Mouse (Mus musculus): Measurements from ENCODE around the gene Ptrh1. TPM values are rescaled to one million over a fixed set of nuclear protein-coding genes. Genes with fewer than 3 reads are reported as not detected.

Gene Ptrh1
- polyA plus RNA-seq (2021; fragmentation: Nextera tagmentation): 7.0 and 7.9 TPM in 2 replicates
- long read RNA-seq, experiment 1, partial matches to known transcripts: 0 of 7 reads
- long read RNA-seq, experiment 1, other reads (novel, unspliced or antisense): 3 of 7 reads
- long read RNA-seq, experiment 2, partial matches to known transcripts: 0 of 4 reads
- long read RNA-seq, experiment 2, other reads (novel, unspliced or antisense): 1 of 4 reads

DNA sequence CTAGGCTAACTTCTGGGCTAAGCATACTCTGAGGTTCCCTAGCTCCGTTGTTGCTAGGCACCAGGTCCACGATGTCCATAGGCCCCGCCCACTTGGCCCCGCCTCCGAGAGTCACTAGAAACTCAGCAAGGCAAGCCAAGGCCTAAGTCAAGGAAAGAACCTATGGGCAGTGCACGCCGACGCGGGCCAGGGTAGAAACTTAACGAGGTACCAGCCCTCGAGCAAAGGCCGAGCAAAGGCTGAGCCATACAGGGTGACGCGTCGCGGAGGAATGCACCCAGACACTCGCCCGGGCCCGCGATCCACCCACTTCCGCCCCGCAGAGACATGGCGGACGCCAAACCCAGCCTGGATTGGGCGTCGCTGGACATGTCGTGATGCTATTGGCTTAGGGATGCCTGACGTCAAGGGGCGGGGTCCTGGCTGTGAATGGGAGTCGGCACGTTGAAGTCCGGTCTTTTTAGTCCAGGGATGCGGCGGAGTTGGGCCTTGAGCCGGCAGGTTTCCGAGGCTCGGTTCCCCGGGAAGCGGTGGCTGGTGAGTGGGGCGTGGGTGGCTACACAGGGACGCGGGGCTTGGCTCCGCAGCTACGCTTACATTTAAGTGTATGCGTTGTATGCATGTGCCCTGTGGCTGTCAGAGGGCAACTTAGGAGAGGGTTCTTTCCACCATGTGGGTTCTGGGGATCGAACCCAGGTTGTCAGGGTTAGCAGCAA, at the start of gene Ptrh1, which contains the start of gene Ttc16:
Gene Ptrh1, plus strand, starts transcription at position 428 of the 716 bp plus-strand sequence.
Gene Ttc16, minus strand, starts transcription at position 275 of the 716 bp plus-strand sequence.

DNA sequence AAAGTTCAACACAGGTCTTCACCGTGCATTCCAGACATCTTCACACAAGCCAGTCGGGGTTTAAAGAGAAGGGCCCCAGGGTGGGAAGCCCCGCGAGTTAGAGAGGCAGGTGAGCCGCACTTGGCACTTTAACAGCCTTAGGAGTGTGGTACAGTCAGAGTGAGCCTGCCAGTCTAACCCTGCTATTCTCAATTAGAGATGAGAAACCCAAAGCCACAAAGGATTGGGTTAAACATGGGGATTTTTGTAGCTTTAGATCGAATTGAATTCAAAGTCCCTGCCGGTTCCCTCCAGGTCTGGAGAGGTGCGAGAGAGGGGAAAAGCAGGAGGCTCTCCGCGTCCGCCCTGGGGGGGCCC, 34.7 kb upstream of the Ptrh1 start, which contains the start of gene 6330409D20Rik:
Gene 6330409D20Rik, minus strand, starts transcription at position 101 of the 357 bp plus-strand sequence.

DNA sequence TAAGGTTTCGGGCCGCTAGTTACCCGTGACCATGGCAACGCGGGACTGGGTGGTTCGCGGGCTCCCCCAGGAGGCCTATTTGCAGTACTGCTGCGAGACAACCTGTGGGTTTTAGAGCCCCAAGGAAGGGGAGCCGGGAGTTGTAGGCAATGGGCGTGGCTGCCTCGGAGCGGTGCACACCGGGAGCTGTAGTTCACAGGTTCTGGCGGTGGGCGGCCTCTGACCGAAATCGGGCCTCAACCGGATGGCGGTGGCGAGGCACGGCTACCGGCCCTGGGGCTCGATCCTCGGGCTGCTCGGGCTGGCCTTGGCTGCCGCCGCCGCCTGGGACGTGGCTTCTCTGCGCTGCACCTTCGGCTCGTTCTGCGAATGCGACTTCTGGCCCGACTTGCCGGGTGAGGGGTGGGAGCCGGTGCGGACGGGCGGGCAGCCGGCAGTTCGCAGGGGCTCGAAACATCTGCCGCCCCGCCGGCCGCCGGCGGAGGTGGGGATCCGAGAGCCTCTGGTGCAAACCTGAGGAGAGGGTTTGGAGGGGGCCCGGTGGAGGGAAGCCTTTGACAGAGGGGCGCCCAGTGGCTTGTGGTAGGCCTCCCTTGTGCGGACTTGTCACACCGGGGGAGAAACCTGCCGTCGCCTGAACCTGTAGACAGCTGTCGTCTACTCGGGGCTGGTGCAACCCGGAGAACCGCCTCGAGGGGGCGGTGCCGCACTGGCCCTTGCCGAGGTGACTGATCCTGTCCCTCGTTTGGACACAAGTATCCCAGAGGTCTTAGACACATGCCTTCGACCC, 18.3 kb upstream of the Ptrh1 start, which contains the start of gene Tor2a:
Gene Tor2a, plus strand, starts transcription at position 179 of the 790 bp plus-strand sequence.

DNA sequence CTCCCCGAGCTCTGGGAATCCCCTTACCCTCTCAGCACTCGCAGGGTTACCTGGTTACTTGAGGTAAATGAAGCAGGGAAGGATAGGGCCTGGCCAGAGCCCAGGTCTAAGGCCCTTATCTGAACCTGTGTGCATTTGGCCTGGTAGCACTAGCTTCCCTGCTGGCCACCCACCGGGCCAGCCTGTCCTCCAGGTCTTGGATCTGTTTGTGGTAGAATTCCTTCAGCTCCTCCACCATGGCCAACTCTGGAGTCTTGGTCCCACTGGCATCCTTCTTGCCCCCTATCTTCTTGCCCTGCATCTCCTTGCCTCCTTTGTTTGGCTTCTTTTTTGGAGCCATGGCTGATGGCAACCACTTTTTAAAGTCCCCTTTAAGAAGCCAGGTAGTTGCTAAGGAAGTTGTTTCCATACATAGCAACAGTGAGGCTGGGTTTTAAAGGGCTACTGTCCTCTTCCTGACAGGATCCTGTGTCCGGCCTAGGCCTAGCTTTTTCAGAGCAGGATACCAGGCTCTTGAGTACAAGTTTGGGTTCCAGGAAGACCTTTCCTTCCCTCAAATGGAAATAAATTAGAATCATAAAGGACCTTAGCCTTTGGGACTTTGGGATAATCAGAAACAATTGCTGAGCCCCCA, 8.6 kb downstream of the Ptrh1 start, which contains the start of gene Cfap157:
Gene Cfap157, minus strand, starts transcription at position 381 of the 634 bp plus-strand sequence.

Other genes with a start within 250 kb of the Ptrh1 start
- 24.3 and 34.4 TPM in 2 replicates for gene Fam102a, start 240.5 kb upstream of the Ptrh1 start, polyA plus RNA-seq (2021; fragmentation: Nextera tagmentation)
- gene Dpm2, start 204.9 kb upstream of the Ptrh1 start, polyA plus RNA-seq (2021; fragmentation: Nextera tagmentation): 150 and 152 TPM in 2 replicates
- 0.95 and 1.2 TPM in 2 replicates for gene Pip5kl1, start 201.0 kb upstream of the Ptrh1 start, polyA plus RNA-seq (2021; fragmentation: Nextera tagmentation)
- gene 9430097D07Rik, start 200.1 kb upstream of the Ptrh1 start, polyA plus RNA-seq (2021; fragmentation: Nextera tagmentation): 0.25 and 0.26 TPM in 2 replicates
- gene St6galnac4, start 188.7 kb upstream of the Ptrh1 start, polyA plus RNA-seq (2021; fragmentation: Nextera tagmentation): 36.2 and 41.8 TPM in 2 replicates
- gene St6galnac6, start 176.1 kb upstream of the Ptrh1 start, polyA plus RNA-seq (2021; fragmentation: Nextera tagmentation): 10.3 and 11.1 TPM in 2 replicates
- gene Ak1, start 154.0 kb upstream of the Ptrh1 start, polyA plus RNA-seq (2021; fragmentation: Nextera tagmentation): 96.4 and 102 TPM in 2 replicates
- 14.0 and 18.7 TPM in 2 replicates for gene Eng, start 129.2 kb upstream of the Ptrh1 start, polyA plus RNA-seq (2021; fragmentation: Nextera tagmentation)
- gene Fpgs, start 71.6 kb upstream of the Ptrh1 start, polyA plus RNA-seq (2021; fragmentation: Nextera tagmentation): 6.2 and 6.9 TPM in 2 replicates
- 12.5 and 15.1 TPM in 2 replicates for gene Cdk9, start 62.7 kb upstream of the Ptrh1 start, polyA plus RNA-seq (2021; fragmentation: Nextera tagmentation)
- 21.5 and 27.3 TPM in 2 replicates for gene Sh2d3c, start 54.7 kb upstream of the Ptrh1 start, polyA plus RNA-seq (2021; fragmentation: Nextera tagmentation)
- gene 6330409D20Rik, start 34.8 kb upstream of the Ptrh1 start, polyA plus RNA-seq (2021; fragmentation: Nextera tagmentation): 0.41 and 0.60 TPM in 2 replicates
- gene Tor2a, start 18.6 kb upstream of the Ptrh1 start, polyA plus RNA-seq (2021; fragmentation: Nextera tagmentation): 49.3 and 49.8 TPM in 2 replicates
- 0.33 and 0.49 TPM in 2 replicates for gene Ttc16, start 153 bp upstream of the Ptrh1 start, polyA plus RNA-seq (2021; fragmentation: Nextera tagmentation)
- gene Cfap157, start 8.6 kb downstream of the Ptrh1 start, polyA plus RNA-seq (2021; fragmentation: Nextera tagmentation): 0.60 and 1.1 TPM in 2 replicates
- 256 and 296 TPM in 2 replicates for gene Stxbp1, start 71.5 kb downstream of the Ptrh1 start, polyA plus RNA-seq (2021; fragmentation: Nextera tagmentation)
- 3.9 and 5.1 TPM in 2 replicates for gene Fam129b, start 100.3 kb downstream of the Ptrh1 start, polyA plus RNA-seq (2021; fragmentation: Nextera tagmentation)
- 411 and 455 TPM in 2 replicates for gene Rpl12, start 185.8 kb downstream of the Ptrh1 start, polyA plus RNA-seq (2021; fragmentation: Nextera tagmentation)
- 7.7 and 9.4 TPM in 2 replicates for gene Lrsam1, start 185.8 kb downstream of the Ptrh1 start, polyA plus RNA-seq (2021; fragmentation: Nextera tagmentation)
- 27.9 and 30.1 TPM in 2 replicates for gene Slc2a8, start 206.3 kb downstream of the Ptrh1 start, polyA plus RNA-seq (2021; fragmentation: Nextera tagmentation)

All from layer of hippocampus, adult 6 months (tissue).